ENCODE assay signal across 17 mouse cellular contexts in the genomic region with DNA sequence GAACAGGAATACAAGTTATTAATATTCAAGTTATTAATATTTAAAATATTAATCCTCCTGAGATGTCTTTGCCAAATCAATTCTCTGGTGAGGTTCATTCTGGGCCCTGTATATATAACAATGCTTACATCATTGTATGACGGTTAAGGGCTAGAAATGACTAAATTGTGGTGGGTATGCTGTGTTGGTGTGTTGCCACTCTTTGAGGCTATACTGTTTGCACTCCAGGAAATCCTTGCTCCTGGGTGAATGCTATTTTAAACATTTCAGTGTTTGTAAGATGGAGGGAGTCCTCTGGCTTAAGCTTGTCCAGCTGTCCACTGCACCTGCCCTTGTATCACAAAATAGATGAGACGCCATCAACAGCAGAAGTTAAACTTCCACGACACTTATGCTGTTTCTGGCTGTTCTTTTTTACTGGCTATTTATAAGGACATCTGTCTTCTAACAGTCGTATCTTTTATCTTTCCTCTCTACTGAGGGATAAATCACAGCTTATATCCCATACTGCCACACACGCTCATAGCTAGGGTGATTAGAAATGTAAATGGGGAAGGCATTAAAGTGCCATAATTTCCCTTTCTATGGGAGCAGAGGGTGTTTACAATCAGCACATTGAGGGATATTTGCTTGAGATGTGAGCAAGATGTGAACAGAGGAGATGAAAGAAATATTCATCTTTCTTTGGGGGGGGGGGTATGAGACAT. TPM values are rescaled to one million over a fixed set of nuclear protein-coding genes. Genes with fewer than 3 reads are reported as not detected.
A peak's percentile ranks its signal among the peaks of the same experiment; 100 is the strongest.
DNase-seq lines count a peak whose midpoint lies in the region; ATAC-seq and TF ChIP-seq lines count a peak whose summit lies in the region.
"Had no signal": no experiment of that assay in that cellular context is flagged by ENCODE, and none has a peak within 500 bp of the region (broad histone marks: within the 10 kb centered on the region; RNA-seq: fewer than 3 reads in every experiment).

No protein-coding gene starts in this region.

- H3K4me3 ChIP-seq in lung, embryonic 14.5 days (ENCODE audit: low read depth, low read length) = no peak overlapping the region
- no peak overlapping the region for H3K4me3 ChIP-seq in forebrain, embryonic 15.5 days
- no peak overlapping the region for H3K4me3 ChIP-seq in hindbrain, postnatal 0 days (ENCODE audit: low read length)
- no peak overlapping the region for H3K4me3 ChIP-seq in neural tube, embryonic 14.5 days (ENCODE audit: low read depth, low read length)
- H3K4me3 ChIP-seq: embryonic facial prominence, embryonic 13.5 days; limb, embryonic 15.5 days had no signal

- no peak for TF ChIP-seq CTCF in lung, embryonic 14.5 days (IDR thresholded peaks at IDR 0.05; ENCODE audit: low read depth)
- TF ChIP-seq CTCF in hindbrain, postnatal 0 days (IDR thresholded peaks at IDR 0.05; ENCODE audit: low read depth) = no peak

- H3K9me3 ChIP-seq in lung, embryonic 14.5 days (ENCODE audit: low read depth, low read length) = no peaks in the 10 kb centered on the region
- H3K9me3 ChIP-seq in forebrain, embryonic 15.5 days = no peaks in the 10 kb centered on the region
- H3K9me3 ChIP-seq in hindbrain, postnatal 0 days (ENCODE audit: low read length) = no peaks in the 10 kb centered on the region
- no peaks in the 10 kb centered on the region for H3K9me3 ChIP-seq in neural tube, embryonic 14.5 days (ENCODE audit: control insufficient read depth, low read length)
- H3K9me3 ChIP-seq: embryonic facial prominence, embryonic 13.5 days; limb, embryonic 15.5 days had no signal

- 40% methylated on average over 5 of the region's 5 CpGs for WGBS in lung, embryonic 14.5 days
- 34% methylated on average over 5 of the region's 5 CpGs for WGBS in forebrain, embryonic 15.5 days
- WGBS in hindbrain, postnatal 0 days = 46% methylated on average over 5 of the region's 5 CpGs
- 23% methylated on average over 5 of the region's 5 CpGs for WGBS in neural tube, embryonic 14.5 days

- H3K27ac ChIP-seq in lung, embryonic 14.5 days (ENCODE audit: low read depth) = no peak overlapping the region
- H3K27ac ChIP-seq in forebrain, embryonic 15.5 days (replicated peaks) = no peak overlapping the region
- no peak overlapping the region for H3K27ac ChIP-seq in hindbrain, postnatal 0 days
- no peak overlapping the region for H3K27ac ChIP-seq in neural tube, embryonic 14.5 days (ENCODE audit: low read depth, low read length)
- H3K27ac ChIP-seq: embryonic facial prominence, embryonic 13.5 days; limb, embryonic 15.5 days had no signal

- H3K4me1 ChIP-seq in lung, embryonic 14.5 days (ENCODE audit: insufficient read depth) = peaks cover 5% of the 10 kb centered on the region
- peaks cover 19% of the 10 kb centered on the region for H3K4me1 ChIP-seq in forebrain, embryonic 15.5 days
- peaks cover 4% of the 10 kb centered on the region; the same call in 1 of the 2 replicates for H3K4me1 ChIP-seq in hindbrain, postnatal 0 days (ENCODE audit: insufficient read depth, low read length)
- peaks cover 10% of the 10 kb centered on the region; the same call in 1 of the 2 replicates for H3K4me1 ChIP-seq in neural tube, embryonic 14.5 days (ENCODE audit: control insufficient read depth, insufficient read depth, low read length)

- H3K36me3 ChIP-seq in lung, embryonic 14.5 days (ENCODE audit: insufficient read depth) = no peaks in the 10 kb centered on the region
- H3K36me3 ChIP-seq in forebrain, embryonic 15.5 days = no peaks in the 10 kb centered on the region
- no peaks in the 10 kb centered on the region for H3K36me3 ChIP-seq in hindbrain, postnatal 0 days (ENCODE audit: insufficient read depth, low read length)
- H3K36me3 ChIP-seq in neural tube, embryonic 14.5 days (ENCODE audit: control insufficient read depth, insufficient read depth, low read length) = no peaks in the 10 kb centered on the region
- H3K36me3 ChIP-seq: embryonic facial prominence, embryonic 13.5 days; limb, embryonic 15.5 days had no signal

- H3K4me2 ChIP-seq in lung, embryonic 14.5 days = no peak overlapping the region
- no peak overlapping the region for H3K4me2 ChIP-seq in forebrain, embryonic 15.5 days (replicated peaks)
- H3K4me2 ChIP-seq in hindbrain, postnatal 0 days (ENCODE audit: low read depth, low read length) = no peak overlapping the region
- no peak overlapping the region for H3K4me2 ChIP-seq in neural tube, embryonic 14.5 days (ENCODE audit: low read depth, low read length)
- H3K4me2 ChIP-seq: embryonic facial prominence, embryonic 13.5 days; heart, embryonic 11.5 days; limb, embryonic 15.5 days had no signal

- peak; percentile 20 for DNase-seq in lung, embryonic 14.5 days
- no peak for DNase-seq in lung, postnatal 14 days
- no peak for DNase-seq in hindbrain, postnatal 0 days (ENCODE audit: low spot score)
- DNase-seq in heart, adult 18-20 months = no peak
- DNase-seq in adrenal gland, postnatal 10 days = no peak
- DNase-seq: cerebellum, adult 11-12 months; cerebellum, postnatal 36 days; gastrocnemius, postnatal 10 days; heart, postnatal 4 days; kidney, adult 8-10 months; liver, postnatal 0 days; thymus, postnatal 36 days had no signal

- no peaks in the 10 kb centered on the region for H3K27me3 ChIP-seq in lung, embryonic 14.5 days (ENCODE audit: insufficient read depth, low read length)
- H3K27me3 ChIP-seq in forebrain, embryonic 15.5 days = no peaks in the 10 kb centered on the region
- no peaks in the 10 kb centered on the region for H3K27me3 ChIP-seq in hindbrain, postnatal 0 days (ENCODE audit: insufficient read depth, low read length)
- no peaks in the 10 kb centered on the region for H3K27me3 ChIP-seq in neural tube, embryonic 14.5 days (ENCODE audit: control insufficient read depth, insufficient read depth, low read length)
- H3K27me3 ChIP-seq: embryonic facial prominence, embryonic 13.5 days; limb, embryonic 15.5 days had no signal

- ATAC-seq in lung, embryonic 14.5 days (ENCODE audit: insufficient read depth) = peak; percentile 62; the same call in 1 of the 2 replicates
- ATAC-seq in forebrain, embryonic 15.5 days (replicated peaks) = peak; percentile 71
- ATAC-seq in hindbrain, postnatal 0 days = 0 out of 2 replicates have a peak, but pooled peaks have one; percentile 27
- peak; percentile 73; the same call in 1 of the 2 replicates for ATAC-seq in neural tube, embryonic 14.5 days (ENCODE audit: low read depth)
- ATAC-seq: liver, postnatal 0 days had no signal

- no peak overlapping the region for H3K9ac ChIP-seq in lung, embryonic 14.5 days
- no peak overlapping the region for H3K9ac ChIP-seq in forebrain, embryonic 15.5 days (replicated peaks)
- no peak overlapping the region for H3K9ac ChIP-seq in hindbrain, postnatal 0 days (replicated peaks; ENCODE audit: low read length)
- no peak overlapping the region for H3K9ac ChIP-seq in neural tube, embryonic 14.5 days (replicated peaks; ENCODE audit: low read depth, low read length)
- H3K9ac ChIP-seq: embryonic facial prominence, embryonic 13.5 days; limb, embryonic 15.5 days; liver, postnatal 0 days had no signal

RNA-seq across cellular contexts. Expression of a gene that starts 9.3 kb away (rescaled TPM):
- polyA plus RNA-seq in lung, embryonic 14.5 days (2014; fragmentation: Nextera tagmentation; extraction: Ambion mirVana) = 18.7 and 18.8 TPM in 2 replicates
- 6.8 and 7.0 TPM in 2 replicates for polyA plus RNA-seq in forebrain, embryonic 15.5 days (2015; fragmentation: Nextera tagmentation; extraction: Ambion mirVana)
- total RNA-seq in hindbrain, postnatal 0 days (2014; rRNA removed) = 5.4 and 7.1 TPM in 2 replicates
- polyA plus RNA-seq in hindbrain, postnatal 0 days (2015; fragmentation: Nextera tagmentation; extraction: Ambion mirVana) = 7.5 and 7.7 TPM in 2 replicates
- 3.3 and 4.6 TPM in 2 replicates for polyA plus RNA-seq in neural tube, embryonic 14.5 days (2014; fragmentation: Nextera tagmentation; extraction: Ambion mirVana)
- total RNA-seq in heart, adult 18-20 months (2021) = 1 to 10 TPM; 2.3 to 3.4 TPM
- 10 to 100 TPM; 10.4 to 11.3 TPM for total RNA-seq in adrenal gland, postnatal 10 days (2021)
